Mouse (Mus musculus) liver, adult 2 months (tissue): ENCODE measurements around the gene Casr. TPM values are rescaled to one million over a fixed set of nuclear protein-coding genes. Genes with fewer than 3 reads are reported as not detected.

Source experiments
- DNase-seq: peaks from one replicate; pipeline ENCODE4 v3.0.0-alpha.2; 2011; ENCODE audit warnings: low read depth, low spot score; ENCODE audit errors: extremely low read depth
- H3K27ac ChIP-seq: fragments of 200-500 bp; replicated peaks from 2 replicates; pipeline ENCODE4 v1.5.1; 2012; ENCODE audit warnings: low read depth, mild to moderate bottlenecking, control low read depth, inconsistent platforms, low read length; ENCODE audit not compliant: insufficient read depth
- H3K27me3 ChIP-seq: fragments of 200-500 bp; 2 replicates; pipeline ENCODE4 v1.6.1; 2012; ENCODE audit warnings: mild to moderate bottlenecking, moderate library complexity, low read length, inconsistent platforms; ENCODE audit not compliant: control insufficient read depth, insufficient read depth
- H3K36me3 ChIP-seq: fragments of 200-500 bp; 2 replicates; pipeline ENCODE4 v1.6.1; 2012; ENCODE audit warnings: low read length, inconsistent platforms; ENCODE audit not compliant: control insufficient read depth, insufficient read depth
- H3K4me1 ChIP-seq: fragments of 200-500 bp; 2 replicates; pipeline ENCODE4 v1.6.1; 2011; ENCODE audit warnings: low read length; ENCODE audit not compliant: control insufficient read depth, insufficient read depth
- H3K4me3 ChIP-seq: fragments of 200-500 bp; 2 replicates; pipeline ENCODE4 v1.5.1; 2011; ENCODE audit warnings: low read depth, mild to moderate bottlenecking, control low read depth, low read length, moderate library complexity; ENCODE audit not compliant: insufficient read depth
- H3K79me2 ChIP-seq: fragments of 200-500 bp; 2 replicates; pipeline ENCODE4 v1.6.1; 2012; ENCODE audit warnings: inconsistent platforms, mild to moderate bottlenecking, low read length, moderate library complexity; ENCODE audit not compliant: control insufficient read depth, insufficient read depth
- H3K9ac ChIP-seq: fragments of 200-500 bp; 2 replicates; pipeline ENCODE4 v1.6.1; 2012; ENCODE audit warnings: low read depth, mild to moderate bottlenecking, control low read depth, inconsistent platforms, low read length
- CTCF ChIP-seq: fragments of 200-500 bp; IDR thresholded peaks from 2 replicates; pipeline ENCODE4 v1.5.1; 2011; ENCODE audit warnings: low read depth, low read length, control low read depth
- POLR2A ChIP-seq: fragments of 200-500 bp; IDR thresholded peaks from 2 replicates; pipeline ENCODE4 v1.6.1; 2011; ENCODE audit warnings: low read length, control low read depth; ENCODE audit not compliant: insufficient read depth; ENCODE audit errors: extremely low read depth
- WGBS: fragments of 180-500 bp; shearing (Covaris S2); methylation state at CpG from one replicate; pipeline ENCODE4 v1.1.7; 2018; 5-methylcytosine and 5-hydroxymethylcytosine counted together
- polyA plus RNA-seq: library from polyadenylated mRNA; depleted of rRNA; stranded (reverse); fragments of >200 nt; gene quantifications from 2 replicates; pipeline ENCODE4 v1.2.3, GENCODE M21; 2012
- total RNA-seq: library from RNA; depleted of rRNA; stranded (reverse); fragments of >200 nt; gene quantifications from 2 replicates; pipeline ENCODE4 v1.2.3, GENCODE M21; 2014

The Casr gene
- total and polyA plus RNA-seq, 2 experiments = not detected

GRCm38 (mm10) chr16:36469955-36470478 lies 91.9 kb downstream of the Casr start:
- 6% methylated on average over 2 of the region's 2 CpGs for WGBS
- Histone ChIP-seq H3K4me3 (no peak overlapping the region), H3K27me3 (no peaks in the 10 kb centered on the region), H3K4me1 (0 out of 2 replicates have a peak, but pooled peaks cover 1% of the 10 kb centered on the region), H3K79me2 (no peaks in the 10 kb centered on the region), H3K36me3 (no peaks in the 10 kb centered on the region), H3K9ac (no peak overlapping the region), H3K27ac (no peak overlapping the region)
- TF ChIP-seq CTCF = 0 out of 2 replicates have a peak, but pooled peaks have one; percentile 28
- TF ChIP-seq POLR2A = no peak
- DNase-seq = peak; percentile 26

GRCm38 (mm10) chr16:36469367-36469766 lies 92.6 kb downstream of the Casr start:
- H3K27ac ChIP-seq = no peak overlapping the region
- H3K9ac ChIP-seq = no peak overlapping the region
- WGBS = 57% methylated on average over 9 of the region's 9 CpGs
- H3K79me2 ChIP-seq = no peaks in the 10 kb centered on the region
- no peaks in the 10 kb centered on the region for H3K36me3 ChIP-seq
- H3K4me3 ChIP-seq = no peak overlapping the region
- TF ChIP-seq CTCF (no peak), POLR2A (no peak)
- no peaks in the 10 kb centered on the region for H3K27me3 ChIP-seq
- peak; percentile 15 for DNase-seq
- H3K4me1 ChIP-seq = 0 out of 2 replicates have a peak, but pooled peaks cover 1% of the 10 kb centered on the region

GRCm38 (mm10) chr16:36468862-36469261 lies 93.1 kb downstream of the Casr start:
- no peaks in the 10 kb centered on the region for H3K36me3 ChIP-seq
- 0 out of 2 replicates have a peak, but pooled peaks cover 1% of the 10 kb centered on the region for H3K4me1 ChIP-seq
- peak; percentile 6 for DNase-seq
- no peak overlapping the region for H3K9ac ChIP-seq
- no peaks in the 10 kb centered on the region for H3K79me2 ChIP-seq
- no peaks in the 10 kb centered on the region for H3K27me3 ChIP-seq
- TF ChIP-seq POLR2A = no peak
- peak; percentile 51 for TF ChIP-seq CTCF
- WGBS = 68% methylated on average over 4 of the region's 4 CpGs
- no peak overlapping the region for H3K27ac ChIP-seq
- H3K4me3 ChIP-seq = no peak overlapping the region

GRCm38 (mm10) chr16:36467936-36468335 lies 94.0 kb downstream of the Casr start:
- H3K79me2 ChIP-seq = no peaks in the 10 kb centered on the region
- H3K9ac ChIP-seq = no peak overlapping the region
- H3K36me3 ChIP-seq = no peaks in the 10 kb centered on the region
- no peaks in the 10 kb centered on the region for H3K4me1 ChIP-seq
- no peak overlapping the region for H3K27ac ChIP-seq
- H3K27me3 ChIP-seq = no peaks in the 10 kb centered on the region
- WGBS = 69% methylated on average over 2 of the region's 2 CpGs
- DNase-seq = no peak
- no peak overlapping the region for H3K4me3 ChIP-seq
- no peak for TF ChIP-seq POLR2A
- TF ChIP-seq CTCF = no peak

GRCm38 (mm10) chr16:36465436-36465835 lies 96.5 kb downstream of the Casr start:
- Histone ChIP-seq H3K27me3 (no peaks in the 10 kb centered on the region), H3K79me2 (no peaks in the 10 kb centered on the region), H3K4me3 (no peak overlapping the region), H3K36me3 (no peaks in the 10 kb centered on the region), H3K27ac (no peak overlapping the region), H3K9ac (no peak overlapping the region), H3K4me1 (no peaks in the 10 kb centered on the region)
- WGBS = 85% methylated on average over 3 of the region's 3 CpGs
- DNase-seq = no peak
- no peak for TF ChIP-seq CTCF
- TF ChIP-seq POLR2A = no peak

- no peak for TF ChIP-seq POLR2A
- TF ChIP-seq CTCF = no peak
- 80% methylated on average over 4 of the region's 4 CpGs for WGBS
- Histone ChIP-seq H3K9ac (no peak overlapping the region), H3K27me3 (no peaks in the 10 kb centered on the region), H3K27ac (no peak overlapping the region), H3K79me2 (no peaks in the 10 kb centered on the region), H3K4me1 (no peaks in the 10 kb centered on the region), H3K36me3 (no peaks in the 10 kb centered on the region), H3K4me3 (no peak overlapping the region)
- DNase-seq = no peak
Observed at GRCm38 (mm10) chr16:36464076-36464475, 97.9 kb downstream of the Casr start.
